Mouse (Mus musculus): Measurements from ENCODE around the gene Slc6a8.

Slc6a8 gene

DNA sequence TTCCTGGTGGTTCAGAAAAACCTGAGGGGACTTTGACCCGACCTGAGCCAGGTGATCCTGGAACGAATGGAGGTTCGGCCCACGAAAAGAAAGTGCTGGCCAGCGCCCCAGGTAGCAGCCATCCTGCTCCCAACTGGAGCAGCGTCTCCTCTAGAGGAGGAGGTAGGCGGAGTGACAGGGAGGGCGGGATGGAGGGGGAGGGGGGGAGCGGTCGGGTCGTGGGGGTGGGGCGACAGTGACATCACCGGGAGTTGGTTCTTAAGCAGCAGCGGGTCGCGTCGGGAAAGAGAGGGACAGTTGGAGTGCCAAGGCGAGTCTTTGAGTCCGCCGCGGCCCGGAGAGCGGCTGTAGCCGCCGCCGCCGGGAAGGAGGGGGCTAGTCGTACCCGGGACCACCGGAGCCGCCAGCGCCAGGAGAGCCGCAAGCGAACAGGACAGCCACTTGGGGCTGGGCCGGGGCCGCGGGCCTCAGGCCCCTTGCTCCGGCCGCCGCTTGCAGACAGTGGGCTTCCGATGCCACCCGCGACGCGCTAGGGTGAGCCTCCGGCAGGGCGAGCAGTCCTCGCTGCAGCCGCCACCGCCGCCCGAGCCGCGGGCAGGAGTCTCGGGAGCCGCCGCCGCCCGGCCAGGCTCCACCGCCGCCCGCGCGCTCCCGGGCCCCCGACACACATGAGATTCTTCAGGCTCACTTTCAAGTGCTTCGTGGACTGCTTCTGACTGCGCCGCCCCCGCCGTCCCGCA lies at the start of gene Slc6a8:
TSS of gene Slc6a8 (plus strand) at position 272 of the 740 bp plus-strand sequence.
- in situ Hi-C loops (cut with MboI): loop anchor here (25.0 kb wide), 1 partner anchor 636 kb away; the partner anchor contains the start of gene Pnma5

DNA sequence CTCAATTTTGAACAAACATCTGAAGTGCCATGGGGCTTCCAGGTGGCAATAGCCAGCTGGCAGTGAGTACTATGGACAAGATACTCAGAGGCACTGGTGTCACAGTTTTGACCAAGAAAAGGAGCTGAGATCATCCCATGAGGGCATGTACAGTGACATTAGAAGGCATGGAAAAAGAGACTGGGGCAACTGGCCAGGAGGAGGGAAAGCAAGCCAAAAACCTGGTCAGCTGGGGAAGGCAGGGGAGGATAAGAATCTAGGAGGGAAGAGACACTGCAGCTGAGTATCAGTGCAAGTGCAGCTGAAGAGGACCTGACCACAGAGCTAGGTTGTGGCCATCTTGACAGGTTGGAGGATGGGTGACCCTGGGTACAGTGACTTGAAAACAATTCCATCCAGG lies 46.0 kb upstream of the Slc6a8 start:
- in situ Hi-C loops (cut with MboI): no loop called here

DNA sequence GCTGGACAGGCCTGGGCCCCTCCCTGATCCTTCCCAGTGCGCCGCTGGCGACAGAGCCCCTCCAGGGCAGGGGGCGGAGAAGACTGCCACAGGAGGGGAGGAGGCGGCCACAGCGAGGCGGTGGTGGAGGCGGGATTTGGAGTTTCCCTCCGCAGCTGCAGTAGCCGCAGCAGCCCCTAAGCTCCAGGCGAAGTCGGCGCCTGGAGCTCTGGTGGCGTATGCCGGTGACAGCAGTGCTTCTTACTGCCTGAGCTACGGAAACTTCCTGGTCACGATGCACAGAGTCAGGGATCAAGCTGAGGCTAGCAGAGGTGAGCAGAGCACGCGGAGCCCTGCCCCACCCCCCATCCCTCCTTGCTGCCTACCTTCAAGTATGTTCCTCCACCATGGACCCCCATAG lies 37.5 kb upstream of the Slc6a8 start:
- in situ Hi-C loops (cut with MboI): no loop called here

DNA sequence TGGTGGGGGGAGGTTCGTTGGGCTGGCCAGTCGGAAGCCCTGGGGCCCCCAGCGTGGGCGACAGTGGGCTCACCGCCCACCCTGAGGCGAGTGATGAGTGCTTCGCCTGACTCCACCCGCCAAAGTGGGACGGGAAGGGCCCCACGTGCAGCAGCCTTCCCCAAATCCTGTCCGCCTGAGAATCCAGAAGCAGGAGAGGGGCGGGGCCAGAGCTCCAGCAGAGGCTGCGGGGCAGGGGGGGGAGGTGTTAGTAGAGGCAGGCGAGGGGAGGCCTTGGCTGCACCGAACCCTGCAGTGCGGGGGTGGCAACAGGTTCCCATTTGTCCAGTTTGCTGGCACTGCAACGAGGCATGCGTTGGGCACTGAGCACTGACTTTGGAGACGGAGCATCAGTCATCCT lies 35.5 kb upstream of the Slc6a8 start:
- in situ Hi-C loops (cut with MboI): no loop called here

DNA sequence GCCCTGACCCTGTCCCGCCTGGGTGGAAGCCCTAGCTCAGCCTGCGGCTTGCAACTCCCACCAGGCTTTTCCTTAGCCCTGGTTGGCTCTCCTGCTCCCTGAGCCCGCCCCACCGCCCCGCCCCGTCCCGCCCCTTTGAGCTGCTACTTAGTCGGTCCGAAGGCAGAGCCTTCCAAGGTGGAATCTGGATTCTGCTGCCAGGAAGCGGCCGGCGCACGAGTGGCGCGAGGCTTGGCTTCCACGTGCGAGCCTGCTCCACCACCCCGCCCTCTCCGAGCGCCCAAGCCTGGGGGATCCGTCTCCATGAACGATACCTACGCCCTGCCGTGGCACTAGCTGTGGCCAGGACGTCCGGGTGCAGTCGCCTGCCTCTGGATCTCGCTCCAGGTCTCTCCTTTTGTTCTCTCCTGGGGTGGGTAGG lies 33.7 kb upstream of the Slc6a8 start, which contains the start of gene Dusp9:
TSS of gene Dusp9 (plus strand) at position 165 of the 421 bp plus-strand sequence.
- in situ Hi-C loops (cut with MboI): no loop called here

DNA sequence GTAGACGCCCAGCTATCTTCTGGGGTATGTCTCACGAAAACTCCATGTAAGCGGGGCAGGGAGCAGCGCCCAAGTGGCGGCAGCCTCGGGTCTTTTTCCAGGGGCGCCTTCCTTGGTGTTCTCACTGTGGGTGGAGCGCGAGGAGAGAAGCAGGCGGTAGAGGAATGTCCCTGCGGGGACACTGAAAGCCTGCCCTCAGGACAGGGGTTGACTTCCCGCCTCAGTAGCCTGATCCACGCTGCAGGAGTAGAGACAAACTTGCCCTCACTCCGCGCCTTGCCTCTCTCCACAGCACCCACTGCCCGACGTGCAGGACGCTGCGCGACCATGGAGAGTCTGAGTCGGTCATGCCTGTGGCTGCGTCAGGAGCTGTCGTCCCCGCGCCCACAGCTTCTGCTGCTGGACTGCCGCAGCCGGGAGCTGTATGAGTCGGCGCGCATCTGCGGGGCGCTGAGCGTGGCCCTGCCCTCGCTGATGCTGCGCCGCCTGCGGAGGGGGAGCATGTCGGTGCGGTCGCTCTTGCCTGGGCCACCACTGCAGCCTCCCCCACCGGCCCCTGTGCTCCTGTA lies 33.0 kb upstream of the Slc6a8 start:
- in situ Hi-C loops (cut with MboI): no loop called here

DNA sequence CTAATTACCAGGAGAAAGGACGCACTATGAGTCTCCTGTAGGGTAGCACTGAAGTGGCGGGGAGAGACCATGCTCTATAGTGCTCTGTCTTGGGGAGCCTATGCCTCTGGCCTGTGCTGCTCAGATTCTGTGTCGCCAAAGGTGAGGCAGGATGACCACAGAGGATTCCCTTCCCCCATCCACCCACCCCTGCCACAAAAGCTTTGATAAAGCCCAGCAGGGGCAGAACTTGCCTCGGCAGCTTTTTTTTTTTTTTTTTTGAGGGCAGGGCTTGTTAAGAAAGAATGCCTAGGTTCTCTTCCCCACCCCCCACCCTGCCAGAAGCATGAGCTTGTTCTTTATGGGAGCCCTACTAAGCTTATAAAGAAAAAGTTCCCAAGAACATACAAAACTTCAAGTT lies 27.8 kb upstream of the Slc6a8 start:
- in situ Hi-C loops (cut with MboI): no loop called here

DNA sequence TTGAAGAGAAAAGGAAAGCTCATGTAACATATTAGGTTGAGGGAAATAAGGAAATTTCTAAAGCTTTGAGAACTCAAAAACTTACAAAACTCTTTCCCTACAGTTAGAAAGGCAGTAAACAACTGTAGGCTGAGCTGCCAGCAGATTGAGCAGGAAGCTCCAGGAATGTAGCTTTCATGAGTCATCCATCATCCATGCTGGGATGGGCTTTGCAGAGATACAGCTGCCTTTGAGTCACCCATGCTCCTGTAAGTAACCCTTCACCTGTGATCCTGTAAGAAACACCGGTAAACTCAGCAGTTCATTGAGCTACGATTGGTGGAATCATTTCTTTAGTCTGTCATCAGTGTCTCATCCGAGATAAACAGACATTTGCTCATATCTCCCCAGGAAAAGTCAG lies 22.1 kb upstream of the Slc6a8 start:
- in situ Hi-C loops (cut with MboI): loop anchor here (10.0 to 25.0 kb wide), 2 partner anchors 56 to 614 kb away; partner anchors contain the start of gene Pnma5

DNA sequence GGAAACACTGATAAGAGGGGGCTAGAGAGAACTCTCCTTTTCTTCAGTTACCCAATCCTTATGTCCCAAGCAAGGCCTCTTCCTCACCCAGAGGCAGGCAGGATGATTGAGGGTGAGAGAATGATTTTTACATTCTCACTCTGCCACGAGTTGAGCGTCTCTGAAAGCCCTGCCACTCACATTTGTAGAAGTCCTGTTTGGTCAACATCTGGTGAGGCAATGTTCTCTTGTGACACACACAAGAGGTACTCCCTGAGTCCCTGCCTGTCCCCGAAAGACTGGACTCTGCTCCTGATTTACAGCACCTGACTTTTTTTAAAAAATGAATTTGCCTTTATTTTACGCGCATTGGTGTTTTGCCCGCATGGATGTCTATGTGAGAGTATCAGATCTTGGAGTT lies 19.6 kb upstream of the Slc6a8 start:
- in situ Hi-C loops (cut with MboI): loop anchor here (10.0 to 25.0 kb wide), 2 partner anchors 59 to 616 kb away; partner anchors contain the start of gene Pnma5

DNA sequence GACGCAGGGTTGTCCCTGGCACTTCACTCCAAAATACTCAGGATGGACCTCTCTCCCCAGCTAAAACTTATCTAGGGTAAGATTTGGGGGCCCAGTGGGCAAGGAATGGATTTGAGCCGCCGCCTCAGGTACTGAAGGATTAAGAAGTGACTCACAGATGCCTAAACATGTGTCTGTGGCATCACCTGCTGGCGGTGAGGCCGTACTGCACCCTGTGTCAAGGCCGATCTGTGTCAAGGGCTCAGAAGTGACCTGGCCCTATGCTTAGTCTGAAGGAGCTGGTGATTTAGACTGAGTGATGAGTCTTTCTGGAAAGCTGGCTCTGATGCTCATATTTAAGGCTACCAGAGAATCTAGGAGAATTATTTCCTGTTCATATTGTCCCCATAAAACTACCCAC lies 18.8 kb upstream of the Slc6a8 start:
- in situ Hi-C loops (cut with MboI): loop anchor here (10.0 to 25.0 kb wide), 2 partner anchors 59 to 617 kb away; partner anchors contain the start of gene Pnma5

DNA sequence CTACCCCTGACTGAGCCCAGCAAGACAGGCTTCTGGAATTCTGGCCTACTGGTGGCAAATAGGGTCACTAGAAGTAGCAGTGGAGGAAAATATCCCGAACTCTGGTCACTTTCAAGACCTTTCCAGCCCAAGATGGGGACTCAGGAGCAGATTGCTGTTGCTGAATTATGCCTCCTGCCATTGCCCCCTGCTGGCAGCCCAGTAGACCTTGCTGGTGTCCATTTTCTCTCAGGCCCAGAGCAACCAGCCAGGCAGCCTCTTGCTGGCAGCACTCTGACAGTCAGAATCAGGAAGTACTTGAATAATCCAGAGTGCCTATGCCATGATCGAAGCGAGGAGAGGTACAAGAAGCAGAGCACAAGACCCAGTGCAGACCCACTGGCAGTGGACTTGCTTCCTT lies 17.4 kb upstream of the Slc6a8 start:
- in situ Hi-C loops (cut with MboI): loop anchor here (10.0 to 25.0 kb wide), 2 partner anchors 61 to 618 kb away; partner anchors contain the start of gene Pnma5

DNA sequence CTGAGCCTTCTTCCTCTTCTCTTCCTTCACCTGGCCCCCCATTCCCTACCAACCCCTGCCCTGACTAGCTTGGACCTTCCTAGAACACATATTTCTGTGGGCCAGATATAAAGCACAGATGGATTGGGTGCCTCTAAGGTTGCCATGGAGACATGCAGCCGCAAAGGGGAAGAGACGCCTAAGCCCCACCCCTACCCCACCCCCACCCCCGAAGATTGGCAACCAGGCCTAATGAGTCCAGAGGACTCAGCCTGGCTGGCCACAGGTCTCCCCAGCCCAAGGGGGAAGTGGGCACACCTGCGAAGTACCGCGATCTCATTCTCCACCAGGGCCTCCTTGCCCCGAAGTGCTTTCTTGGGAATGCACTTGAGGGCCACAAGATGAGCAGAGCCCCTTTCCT lies 14.6 kb upstream of the Slc6a8 start:
- in situ Hi-C loops (cut with MboI): loop anchor here (10.0 to 25.0 kb wide), 2 partner anchors 64 to 621 kb away; partner anchors contain the start of gene Pnma5

DNA sequence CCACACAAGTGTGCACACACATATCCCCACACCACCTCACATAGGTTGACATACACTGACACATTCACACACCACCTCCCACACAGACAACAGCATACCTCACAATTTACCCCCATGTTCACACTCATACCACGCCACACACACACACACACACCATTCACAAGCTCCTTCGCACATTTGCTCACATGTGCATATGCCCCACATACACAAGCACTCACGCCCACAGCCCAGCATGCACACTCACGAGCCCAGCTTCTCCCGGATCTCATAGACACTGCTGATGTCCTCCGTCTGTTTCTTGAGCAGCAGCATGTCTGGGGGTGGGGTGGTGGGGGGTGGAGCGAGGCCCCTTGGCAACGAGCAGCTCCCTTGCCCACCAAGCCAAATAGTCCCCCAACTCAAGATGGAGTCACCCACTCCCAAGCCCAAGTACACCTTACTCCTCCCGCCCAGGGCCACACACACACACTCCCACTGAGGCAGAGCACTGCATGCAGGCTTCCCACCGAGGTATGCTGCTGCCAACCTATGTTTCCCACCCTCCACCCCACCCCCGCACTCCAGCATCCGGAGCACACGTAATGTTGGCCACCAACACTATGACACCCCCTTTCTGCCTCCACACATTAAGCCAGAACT lies 13.9 kb upstream of the Slc6a8 start:
- in situ Hi-C loops (cut with MboI): loop anchor here (10.0 to 25.0 kb wide), 2 partner anchors 64 to 622 kb away; partner anchors contain the start of gene Pnma5

DNA sequence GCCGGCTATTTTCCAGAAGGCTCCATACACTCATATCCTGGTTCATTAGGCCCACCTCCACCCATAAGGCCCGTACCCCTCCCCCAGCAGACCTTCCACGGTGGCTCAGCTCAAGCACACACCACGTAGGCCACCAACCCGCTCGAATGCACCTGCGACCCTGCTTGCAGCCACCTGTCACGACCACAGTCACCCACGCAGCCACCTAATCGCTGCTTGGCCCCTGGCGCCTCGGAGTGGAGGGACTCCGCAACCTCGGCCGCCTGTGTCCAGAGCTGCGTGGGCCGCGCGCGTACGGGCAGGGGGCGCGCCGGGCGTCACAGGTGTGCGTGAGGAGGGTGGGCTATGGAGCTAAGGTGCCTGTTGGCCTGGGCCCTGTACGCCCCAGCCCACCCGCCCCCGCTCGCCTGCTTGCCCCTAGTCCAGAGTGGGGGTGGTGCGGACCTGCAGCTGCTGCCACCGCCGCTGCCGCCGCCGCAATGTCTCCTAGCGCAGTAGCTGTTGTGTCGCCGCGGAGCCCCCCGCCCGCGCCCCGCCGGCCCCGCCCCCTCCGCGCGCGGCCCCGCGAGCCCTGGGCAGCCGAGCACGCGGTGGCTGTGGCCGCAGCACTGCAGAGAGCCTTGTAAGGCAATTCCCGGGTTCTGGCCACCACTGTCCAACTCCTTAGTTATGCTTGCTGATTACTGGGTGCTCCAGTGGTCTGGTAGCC lies 13.2 kb upstream of the Slc6a8 start, which contains the start of gene Pnck:
TSS of gene Pnck (minus strand) at position 543 of the 709 bp plus-strand sequence.
- in situ Hi-C loops (cut with MboI): loop anchor here (10.0 to 25.0 kb wide), 2 partner anchors 65 to 622 kb away; partner anchors contain the start of gene Pnma5

DNA sequence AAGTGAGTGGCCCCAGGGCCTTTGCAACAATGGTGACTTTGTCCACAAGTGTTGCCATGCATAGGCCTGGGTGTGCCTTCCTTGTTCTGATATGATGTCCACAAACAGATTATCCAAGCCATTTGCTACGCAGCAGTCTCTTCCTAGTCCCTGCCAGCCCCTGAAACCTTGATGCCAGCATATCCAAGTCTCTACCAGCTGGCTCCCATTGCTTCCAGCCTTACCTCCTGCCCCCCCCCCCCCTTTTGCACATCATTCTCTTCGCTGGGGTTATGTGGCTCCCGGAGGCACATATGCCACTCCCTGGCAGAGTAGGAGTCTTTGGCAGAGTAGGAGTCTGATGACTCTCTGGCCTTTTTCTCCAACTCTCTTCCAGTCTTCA lies 12.7 kb upstream of the Slc6a8 start:
- in situ Hi-C loops (cut with MboI): loop anchor here (25.0 kb wide), 1 partner anchor 623 kb away; the partner anchor contains the start of gene Pnma5

DNA sequence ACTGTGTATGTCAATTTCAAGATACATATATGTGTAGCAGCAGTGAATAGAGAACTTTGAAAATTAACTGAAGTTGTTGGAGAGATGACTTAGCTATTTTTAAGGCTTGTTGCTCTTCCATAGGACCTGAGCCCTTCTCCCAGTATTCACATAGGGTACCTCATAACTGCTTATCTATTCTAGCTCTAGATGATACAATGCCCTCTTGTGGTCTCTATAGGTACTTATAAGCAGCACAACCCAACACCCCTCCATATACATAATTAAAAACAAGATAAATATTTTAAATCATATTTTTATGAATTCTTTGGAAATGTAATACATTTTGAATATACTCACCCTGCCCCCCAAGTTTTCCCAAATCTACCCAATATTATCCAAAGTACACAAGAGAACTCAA lies 9.8 kb upstream of the Slc6a8 start:
- in situ Hi-C loops (cut with MboI): loop anchor here (25.0 kb wide), 1 partner anchor 626 kb away; the partner anchor contains the start of gene Pnma5

DNA sequence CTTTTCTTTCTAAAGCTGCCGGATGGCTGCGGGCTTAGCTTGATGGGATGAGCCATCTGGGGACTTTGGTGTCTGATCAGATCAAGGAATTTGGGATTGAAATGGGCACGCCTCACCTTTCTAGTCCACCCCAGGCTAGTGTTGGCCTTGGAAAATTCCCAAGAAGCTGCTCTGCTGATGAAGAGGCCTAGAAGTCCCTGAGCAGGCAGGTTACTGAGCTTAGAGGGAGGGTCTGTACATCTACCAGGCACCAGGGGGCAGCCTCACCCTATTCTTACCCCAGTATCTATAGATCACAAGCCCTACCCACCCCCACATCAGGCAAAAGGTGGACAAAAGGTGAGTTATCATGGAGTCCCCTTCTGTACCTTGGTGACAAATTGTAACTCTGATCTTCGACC lies 919 bp upstream of the Slc6a8 start:
- in situ Hi-C loops (cut with MboI): loop anchor here (25.0 kb wide), 1 partner anchor 635 kb away; the partner anchor contains the start of gene Pnma5

DNA sequence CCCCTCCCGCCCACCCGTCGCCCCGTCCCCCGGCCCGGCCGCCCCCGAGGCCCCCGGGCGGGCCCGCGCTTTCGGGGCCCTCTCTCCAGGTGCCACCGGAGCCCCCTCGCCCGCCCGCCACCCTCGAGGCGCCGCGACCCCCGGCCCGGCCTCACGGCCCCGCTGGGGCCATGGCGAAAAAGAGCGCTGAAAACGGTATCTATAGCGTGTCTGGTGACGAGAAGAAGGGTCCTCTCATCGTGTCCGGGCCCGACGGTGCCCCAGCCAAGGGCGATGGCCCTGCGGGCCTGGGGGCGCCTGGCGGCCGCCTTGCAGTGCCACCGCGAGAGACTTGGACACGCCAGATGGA lies 643 bp downstream of the Slc6a8 start:
- in situ Hi-C loops (cut with MboI): loop anchor here (25.0 kb wide), 1 partner anchor 636 kb away; the partner anchor contains the start of gene Pnma5

DNA sequence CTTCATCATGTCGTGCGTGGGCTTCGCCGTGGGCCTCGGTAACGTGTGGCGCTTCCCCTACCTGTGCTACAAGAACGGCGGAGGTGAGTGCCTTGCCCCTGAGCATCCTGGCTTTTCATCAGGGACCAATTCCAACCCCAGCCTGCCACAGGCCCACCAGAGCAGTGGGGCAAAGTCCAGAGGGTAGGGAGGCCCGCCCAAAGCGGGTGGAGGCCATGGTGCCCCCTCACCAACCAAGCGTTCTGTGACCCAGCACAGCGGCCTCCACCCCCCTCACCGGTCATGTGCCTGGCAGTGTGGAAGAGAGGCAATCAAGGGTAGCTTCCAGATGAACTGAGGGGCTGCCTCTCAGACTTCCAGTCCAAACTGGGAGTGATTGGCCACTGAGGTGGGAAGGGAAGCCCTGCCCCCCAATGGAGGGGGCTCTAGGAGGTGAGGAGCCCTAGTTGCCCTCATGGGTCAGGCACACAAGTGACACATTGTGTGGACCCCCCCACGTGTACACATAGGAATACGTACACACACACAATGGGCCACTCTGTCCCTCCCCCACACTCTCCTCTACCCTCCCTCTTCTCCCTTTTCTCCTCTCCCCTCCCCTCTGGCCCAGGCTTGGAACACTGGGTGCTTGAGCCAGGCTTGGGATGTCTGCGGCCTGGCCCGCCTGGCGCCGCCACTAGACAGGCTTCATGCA lies 1.2 kb downstream of the Slc6a8 start:
- in situ Hi-C loops (cut with MboI): loop anchor here (25.0 kb wide), 1 partner anchor 637 kb away; the partner anchor contains the start of gene Pnma5

DNA sequence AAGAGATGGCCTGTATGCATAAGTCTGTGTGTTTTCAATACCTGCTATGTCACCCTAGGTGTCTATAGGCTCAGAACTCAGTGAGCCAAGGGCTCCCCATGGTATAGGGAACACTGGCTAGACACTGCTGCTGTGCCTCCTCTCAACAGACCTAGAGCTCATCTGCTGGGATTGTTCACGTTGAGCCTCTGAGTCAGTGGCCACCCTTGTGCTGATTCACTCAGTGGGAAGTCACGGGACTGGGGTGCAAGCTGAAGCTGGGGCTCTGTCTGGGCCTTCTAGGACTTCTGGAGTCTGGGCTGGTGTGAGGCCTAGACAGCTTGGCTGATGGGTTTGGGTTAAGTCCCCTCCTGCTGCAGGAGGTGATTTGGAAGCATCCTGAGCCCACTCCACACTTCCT lies 2.3 kb downstream of the Slc6a8 start:
- in situ Hi-C loops (cut with MboI): no loop called here

DNA sequence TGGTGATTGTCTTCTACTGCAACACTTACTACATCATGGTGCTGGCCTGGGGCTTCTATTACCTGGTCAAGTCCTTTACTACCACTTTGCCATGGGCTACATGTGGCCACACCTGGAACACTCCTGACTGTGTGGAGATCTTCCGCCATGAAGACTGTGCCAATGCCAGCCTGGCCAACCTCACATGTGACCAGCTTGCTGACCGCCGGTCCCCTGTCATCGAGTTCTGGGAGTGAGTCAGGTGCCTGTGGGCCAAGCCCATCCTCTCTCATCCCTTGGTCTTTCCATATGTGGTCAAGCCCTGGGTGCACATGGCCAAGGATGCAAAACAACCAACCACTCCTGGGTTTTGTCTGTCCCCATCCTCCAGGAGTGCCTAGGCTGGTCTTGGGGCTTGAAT lies 3.7 kb downstream of the Slc6a8 start:
- in situ Hi-C loops (cut with MboI): no loop called here

Data from mature B cell (primary cell).